Mouse (Mus musculus) heart, embryonic 16.5 days (tissue): ENCODE results near the gene Iqck. TPM values are rescaled to one million over a fixed set of nuclear protein-coding genes. Genes with fewer than 3 reads are reported as not detected.
A peak's percentile ranks its signal among the peaks of the same experiment; 100 is the strongest.

Source experiments
- ATAC-seq: fragments of 200-750 bp; cut with Nextera tagmentation; replicated peaks from 2 replicates; pipeline ENCODE4 v1.8.0; 2017; ENCODE audit warnings: moderate number of reproducible peaks; ENCODE audit not compliant: insufficient read depth, low FRiP score; ENCODE audit errors: extremely low read depth
- H3K27ac ChIP-seq: fragments of 300-500 bp; sonication (generic); 2 replicates; pipeline ENCODE4 v1.5.1; 2014; ENCODE audit warnings: mild to moderate bottlenecking, low read length, control low read depth, moderate library complexity
- H3K27me3 ChIP-seq: fragments of 300-500 bp; sonication (generic); 2 replicates; pipeline ENCODE4 v1.6.1; 2014; ENCODE audit warnings: low read length, mixed read lengths; ENCODE audit not compliant: control insufficient read depth, insufficient read depth
- H3K36me3 ChIP-seq: fragments of 300-500 bp; sonication (generic); 2 replicates; pipeline ENCODE4 v1.6.1; 2014; ENCODE audit not compliant: control insufficient read depth, insufficient read depth
- H3K4me1 ChIP-seq: fragments of 300-500 bp; sonication (generic); 2 replicates; pipeline ENCODE4 v1.6.1; 2014; ENCODE audit warnings: low read length, mixed read lengths; ENCODE audit not compliant: control insufficient read depth, insufficient read depth
- H3K4me2 ChIP-seq: fragments of 300-500 bp; sonication (generic); 2 replicates; pipeline ENCODE4 v1.6.1; 2014; ENCODE audit warnings: low read depth, mild to moderate bottlenecking, control low read depth, low read length
- H3K4me3 ChIP-seq: fragments of 300-500 bp; sonication (generic); 2 replicates; pipeline ENCODE4 v1.5.1; 2014; ENCODE audit warnings: mild to moderate bottlenecking, control low read depth, low read length
- H3K9ac ChIP-seq: fragments of 300-500 bp; sonication (generic); 2 replicates; pipeline ENCODE4 v1.6.1; 2014; ENCODE audit warnings: low read length, control low read depth
- H3K9me3 ChIP-seq: fragments of 300-500 bp; sonication (generic); replicated peaks from 2 replicates; pipeline ENCODE4 v1.6.1; 2016; ENCODE audit warnings: low read length; ENCODE audit not compliant: control insufficient read depth
- WGBS: fragments of 180-500 bp; shearing (Covaris S2); extraction: QIAGEN DNeasy Blood & Tissue Kit; methylation state at CpG from one replicate; pipeline ENCODE4 v1.1.7; 2014; 5-methylcytosine and 5-hydroxymethylcytosine counted together
- polyA plus RNA-seq: library from polyadenylated mRNA; unstranded; fragments of >200 nt; fragmentation: Nextera tagmentation; extraction: Ambion mirVana; gene quantifications from 2 replicates; pipeline ENCODE4 v1.2.1, GENCODE M21; 2015

Iqck gene
- polyA plus RNA-seq, 1 experiment from 2014 or later = 1.0 TPM

DNA sequence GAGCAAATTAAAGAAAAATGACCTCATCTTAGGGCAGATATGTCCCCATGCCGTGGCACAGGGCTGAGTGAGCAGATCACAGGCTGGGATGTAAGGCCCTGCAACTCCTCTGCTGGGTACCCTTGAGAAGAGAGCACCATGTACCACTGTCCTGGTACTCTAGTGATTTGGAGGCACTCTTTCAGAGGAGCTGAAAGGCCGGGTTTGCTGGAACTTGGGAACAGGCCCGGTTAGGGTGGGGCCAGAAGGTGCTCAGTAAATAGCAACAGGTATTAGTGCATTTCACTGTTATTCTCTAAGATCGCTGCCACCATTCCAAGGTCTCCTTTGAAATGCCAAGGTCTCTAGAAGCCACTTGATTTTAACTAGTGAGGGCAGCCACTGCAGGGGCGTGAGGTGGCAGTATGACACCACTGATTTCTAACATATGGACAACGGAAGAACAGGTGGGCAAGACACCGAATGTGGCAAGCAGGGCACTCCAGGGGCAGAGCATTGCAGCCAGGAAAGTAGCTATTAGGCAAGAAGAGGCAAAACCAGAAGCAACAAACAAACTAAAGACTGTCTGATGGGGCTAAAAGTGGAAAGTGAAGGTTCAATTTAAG, 59.1 kb downstream of the Iqck start:
- ATAC-seq = no peak; the same call in 1 of the 2 replicates
- H3K9ac ChIP-seq = no peak overlapping the region
- no peaks in the 10 kb centered on the region for H3K36me3 ChIP-seq
- H3K27me3 ChIP-seq = no peaks in the 10 kb centered on the region
- H3K4me2 ChIP-seq = no peak overlapping the region
- H3K9me3 ChIP-seq = no peaks in the 10 kb centered on the region
- no peaks in the 10 kb centered on the region for H3K4me1 ChIP-seq
- no peak overlapping the region for H3K27ac ChIP-seq
- no peak overlapping the region for H3K4me3 ChIP-seq
- 77% methylated on average over 7 of the region's 7 CpGs for WGBS

DNA sequence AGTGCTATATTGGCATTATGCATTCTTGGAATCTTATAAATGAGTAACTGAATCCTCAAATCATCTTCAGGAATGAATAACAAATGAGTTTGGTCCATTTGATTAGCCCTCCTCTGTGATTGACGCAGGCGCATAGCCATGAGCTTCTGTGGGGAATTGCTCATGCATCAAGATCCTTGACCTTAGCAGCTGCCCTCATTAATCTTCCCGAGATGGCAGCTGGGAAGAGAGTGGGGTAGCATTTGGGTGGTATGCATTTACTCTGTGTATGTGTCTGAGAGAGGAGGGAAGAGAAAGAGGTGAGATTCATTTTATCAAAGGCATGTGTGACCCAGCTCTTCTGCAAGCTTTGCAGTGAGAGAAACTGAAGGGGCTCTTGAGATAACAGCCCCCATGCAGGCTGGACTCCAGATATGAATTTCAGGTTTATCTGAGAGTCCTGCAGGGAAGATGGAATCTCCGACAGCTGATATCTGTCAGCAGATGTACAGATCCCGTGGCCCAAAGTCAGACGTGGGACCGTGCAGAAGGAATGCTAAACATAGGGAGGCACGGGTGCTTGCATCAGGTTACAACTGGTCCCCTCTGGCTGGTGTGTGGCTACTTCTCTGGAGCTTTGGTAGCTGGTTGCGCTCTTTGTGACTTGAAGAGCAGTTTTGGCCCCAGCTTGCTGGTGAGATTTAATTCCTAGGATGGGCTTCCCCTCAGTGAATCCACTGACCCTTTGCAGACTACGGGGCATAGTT, 63.9 kb downstream of the Iqck start:
- 42% methylated on average over 10 of the region's 10 CpGs for WGBS
- ATAC-seq = no peak

DNA sequence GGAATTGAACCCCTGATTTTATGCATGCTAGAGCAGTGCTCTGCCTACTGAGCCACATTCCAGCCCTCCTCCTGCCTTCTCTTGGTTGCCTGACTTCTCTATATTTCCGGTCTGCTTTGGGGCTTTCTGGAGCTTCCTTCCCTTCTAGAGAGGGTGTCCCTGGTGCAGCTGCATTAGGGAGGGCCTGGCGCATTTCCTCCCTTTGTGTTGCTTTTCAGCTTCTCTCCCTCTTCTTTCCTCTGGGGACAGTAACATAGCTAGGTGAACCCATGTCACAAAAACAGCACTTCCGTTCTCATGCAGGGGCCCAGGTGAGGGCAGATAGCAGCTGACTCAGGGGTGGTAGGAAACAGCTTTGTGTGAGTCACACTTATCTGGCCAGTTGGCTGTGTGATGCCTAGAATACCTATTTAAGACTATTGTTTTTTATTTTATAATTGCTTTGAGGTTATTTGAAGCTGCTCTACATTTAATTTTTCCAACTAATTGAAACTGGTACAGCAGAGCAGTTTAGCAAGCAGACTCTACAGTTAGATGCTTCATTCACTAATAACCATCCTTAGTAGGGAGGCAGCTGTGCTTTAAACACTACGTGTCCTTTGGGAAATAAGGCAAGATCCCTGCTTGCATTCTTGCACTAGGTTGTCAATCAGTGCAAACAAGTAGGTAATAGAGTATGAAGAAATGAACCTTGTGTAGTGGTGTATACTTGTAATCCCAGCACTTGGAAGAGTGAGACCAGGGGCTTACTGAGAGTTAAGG, 67.1 kb downstream of the Iqck start:
- Histone ChIP-seq H3K4me1 (no peaks in the 10 kb centered on the region), H3K9me3 (no peaks in the 10 kb centered on the region), H3K4me2 (no peak overlapping the region), H3K9ac (no peak overlapping the region), H3K36me3 (no peaks in the 10 kb centered on the region), H3K4me3 (no peak overlapping the region), H3K27me3 (no peaks in the 10 kb centered on the region), H3K27ac (peak overlapping the region; percentile 2)
- WGBS = 52% methylated on average over 4 of the region's 4 CpGs
- ATAC-seq = peak; percentile 70; the same call in 1 of the 2 replicates

More for the DNA sequence above, 63.9 kb downstream of the Iqck start:
- Histone ChIP-seq H3K9ac (no peak overlapping the region), H3K27me3 (no peaks in the 10 kb centered on the region), H3K4me2 (no peak overlapping the region), H3K36me3 (no peaks in the 10 kb centered on the region), H3K27ac (no peak overlapping the region), H3K4me3 (no peak overlapping the region), H3K9me3 (no peaks in the 10 kb centered on the region), H3K4me1 (no peaks in the 10 kb centered on the region)

DNA sequence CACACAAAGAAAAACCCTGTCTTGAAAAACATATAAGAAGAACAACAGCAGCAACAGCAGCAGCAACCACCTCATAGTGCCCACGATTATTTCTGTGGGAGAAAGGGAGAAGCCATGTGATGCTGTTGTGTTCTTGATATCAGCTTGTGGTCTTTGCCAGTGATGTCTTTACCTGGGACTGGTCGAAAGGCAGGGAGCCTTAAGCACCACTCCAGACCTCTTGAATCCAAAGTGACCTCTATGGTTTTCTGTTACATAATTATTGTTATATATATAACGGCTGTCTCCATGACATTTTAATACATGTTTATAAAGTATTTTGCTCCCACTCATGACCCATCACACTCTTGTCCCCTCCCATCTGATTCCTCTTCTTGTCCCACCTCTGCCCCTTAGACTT, 70.0 kb downstream of the Iqck start:
- Histone ChIP-seq H3K9ac (no peak overlapping the region), H3K4me2 (no peak overlapping the region), H3K4me3 (no peak overlapping the region), H3K27me3 (no peaks in the 10 kb centered on the region), H3K27ac (no peak overlapping the region), H3K4me1 (peaks cover 15% of the 10 kb centered on the region), H3K9me3 (no peaks in the 10 kb centered on the region), H3K36me3 (no peaks in the 10 kb centered on the region)
- ATAC-seq = no peak
- WGBS = 65% methylated on average over 3 of the region's 3 CpGs

DNA sequence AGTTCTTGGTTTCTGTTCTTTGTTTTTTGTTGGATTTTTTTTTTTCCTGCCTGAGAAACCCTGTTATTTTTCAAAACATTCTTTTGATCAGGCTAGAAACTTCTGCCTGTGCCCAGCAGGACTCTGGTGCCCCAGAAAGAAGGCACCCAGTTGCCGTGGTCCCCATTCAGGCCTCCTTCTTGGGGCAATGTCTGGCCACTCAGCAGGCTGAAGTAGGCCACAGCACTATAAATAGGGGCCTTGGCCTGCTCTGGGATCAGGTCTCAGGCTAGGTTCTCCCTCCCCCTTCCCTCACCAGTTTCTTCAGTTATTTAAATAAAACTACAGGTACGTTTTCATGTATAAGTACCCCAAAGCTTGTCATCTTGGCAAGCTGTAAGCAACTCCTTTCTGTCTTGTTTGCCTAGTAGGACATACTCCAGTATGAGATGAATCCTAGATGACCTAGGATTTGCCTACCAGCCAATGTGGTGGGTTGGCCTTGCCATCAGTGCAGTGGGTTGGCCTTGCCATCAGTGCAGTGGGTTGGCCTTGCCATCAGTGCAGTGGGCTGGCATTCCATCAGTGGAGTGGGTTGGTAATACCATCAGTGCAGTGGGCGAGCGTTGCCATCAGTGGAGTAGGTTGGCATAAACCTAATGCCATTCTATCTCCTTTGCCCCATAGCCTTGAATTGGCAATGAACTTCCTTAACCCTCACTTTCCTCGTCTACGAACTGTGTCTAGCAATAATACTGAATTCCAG, 71.1 kb downstream of the Iqck start:
- no peaks in the 10 kb centered on the region for H3K27me3 ChIP-seq
- no peaks in the 10 kb centered on the region for H3K9me3 ChIP-seq
- no peak overlapping the region for H3K27ac ChIP-seq
- H3K36me3 ChIP-seq = no peaks in the 10 kb centered on the region
- no peak for ATAC-seq
- no peak overlapping the region for H3K4me2 ChIP-seq
- no peak overlapping the region for H3K9ac ChIP-seq
- peaks cover 16% of the 10 kb centered on the region for H3K4me1 ChIP-seq
- no peak overlapping the region for H3K4me3 ChIP-seq
- WGBS = 81% methylated on average over 6 of the region's 6 CpGs

DNA sequence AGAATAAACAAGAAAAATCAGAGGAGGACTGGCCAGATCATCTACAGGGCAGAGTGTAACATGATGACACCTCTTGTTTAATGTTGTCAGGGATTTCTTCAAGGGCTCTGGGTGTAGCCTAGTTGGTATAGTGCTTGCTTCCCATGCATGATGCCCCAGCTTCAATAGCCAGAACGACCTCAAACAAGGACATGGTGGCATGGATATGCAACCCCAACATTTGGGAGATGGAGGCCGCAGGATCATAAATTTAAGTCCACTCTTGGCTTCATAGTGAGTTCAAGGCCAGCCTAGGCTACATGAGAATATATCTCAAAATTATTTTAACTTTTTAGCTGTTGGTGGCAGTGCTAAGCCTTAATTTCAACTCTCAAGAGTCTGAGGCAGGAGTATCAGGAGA, 71.7 kb downstream of the Iqck start:
- ATAC-seq = no peak
- peaks cover 16% of the 10 kb centered on the region for H3K4me1 ChIP-seq
- no peak overlapping the region for H3K27ac ChIP-seq
- H3K36me3 ChIP-seq = no peaks in the 10 kb centered on the region
- no peak overlapping the region for H3K4me3 ChIP-seq
- no peaks in the 10 kb centered on the region for H3K9me3 ChIP-seq
- H3K9ac ChIP-seq = no peak overlapping the region
- H3K4me2 ChIP-seq = no peak overlapping the region
- H3K27me3 ChIP-seq = no peaks in the 10 kb centered on the region
- 87% methylated on average over 2 of the region's 2 CpGs for WGBS

DNA sequence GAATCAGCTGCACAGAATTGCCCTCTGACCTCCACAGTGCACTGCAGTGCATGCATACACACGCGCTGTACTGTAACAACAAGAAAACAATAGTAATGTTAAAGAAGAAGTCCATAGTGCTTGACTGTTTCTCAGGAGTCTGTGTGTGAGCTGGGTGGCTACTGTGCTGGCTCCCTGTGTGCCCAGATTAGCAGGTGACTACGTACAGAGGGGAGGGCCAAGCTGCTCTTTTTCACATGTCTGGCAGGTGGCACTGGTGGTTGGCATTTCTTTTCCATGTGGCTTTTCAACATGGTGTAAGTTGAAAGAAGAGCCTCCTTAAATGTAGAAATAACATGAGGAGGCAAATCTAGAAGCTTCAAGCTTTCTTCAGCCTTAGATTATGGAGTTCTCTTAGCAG, 72.8 kb downstream of the Iqck start:
- H3K27me3 ChIP-seq = no peaks in the 10 kb centered on the region
- WGBS = 87% methylated on average over 3 of the region's 3 CpGs
- no peak overlapping the region for H3K27ac ChIP-seq
- H3K9ac ChIP-seq = no peak overlapping the region
- no peak overlapping the region for H3K4me3 ChIP-seq
- H3K9me3 ChIP-seq = no peaks in the 10 kb centered on the region
- no peak for ATAC-seq
- H3K4me2 ChIP-seq = no peak overlapping the region
- H3K4me1 ChIP-seq = peaks cover 16% of the 10 kb centered on the region
- no peaks in the 10 kb centered on the region for H3K36me3 ChIP-seq

DNA sequence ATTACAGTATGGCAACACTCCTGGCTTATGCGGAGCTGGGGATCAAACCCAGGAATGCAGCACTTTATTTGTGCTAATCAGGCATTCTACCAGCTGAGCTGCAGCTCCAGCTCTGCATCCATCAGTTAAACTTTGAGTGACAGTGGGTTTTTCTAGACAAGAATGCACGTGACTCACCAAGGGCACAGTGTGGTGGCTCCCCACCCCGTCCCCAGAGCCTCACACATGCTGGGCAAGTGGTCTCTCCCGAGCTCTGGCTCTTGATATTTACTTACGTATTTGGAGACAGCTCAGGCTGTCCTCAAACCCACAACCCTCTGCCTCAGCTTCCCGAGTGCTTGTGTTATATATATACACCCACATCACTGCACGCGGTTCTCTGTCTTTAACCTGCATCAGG, 73.4 kb downstream of the Iqck start:
- no peak for ATAC-seq
- no peak overlapping the region for H3K27ac ChIP-seq
- 55% methylated on average over 8 of the region's 8 CpGs for whole genome bisulfite sequencing

More for the DNA sequence above, 73.4 kb downstream of the Iqck start:
- no peak overlapping the region for H3K9ac ChIP-seq
- no peaks in the 10 kb centered on the region for H3K27me3 ChIP-seq
- no peaks in the 10 kb centered on the region for H3K36me3 ChIP-seq
- H3K4me2 ChIP-seq = no peak overlapping the region
- no peaks in the 10 kb centered on the region for H3K9me3 ChIP-seq
- no peak overlapping the region for H3K4me3 ChIP-seq
- peaks cover 16% of the 10 kb centered on the region for H3K4me1 ChIP-seq
